11 mouse cellular contexts compared by ENCODE assay signal in the genomic region with DNA sequence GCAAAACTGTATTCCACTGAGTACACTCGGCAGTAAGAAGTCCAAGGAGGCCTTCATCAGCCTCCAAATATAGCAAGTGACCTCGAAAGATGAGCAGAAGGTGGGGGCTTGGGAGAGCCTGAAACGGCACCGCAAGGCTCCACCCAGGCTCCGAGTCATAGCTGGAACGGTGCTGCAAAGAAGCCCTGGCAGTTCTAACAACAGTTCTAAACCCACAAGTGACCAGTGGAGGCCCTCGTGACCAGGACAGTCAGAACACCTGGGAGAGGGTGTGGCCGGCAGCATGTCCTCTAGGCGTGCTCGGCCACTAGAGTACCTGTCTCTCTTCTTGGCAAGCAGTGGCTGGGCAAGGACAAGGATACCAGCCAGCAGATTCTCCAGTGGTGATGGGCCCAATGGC. TPM values are rescaled to one million over a fixed set of nuclear protein-coding genes. Genes with fewer than 3 reads are reported as not detected.
DNase-seq lines count a peak whose midpoint lies in the region; ATAC-seq and TF ChIP-seq lines count a peak whose summit lies in the region.
"Had no signal": no experiment of that assay in that cellular context is flagged by ENCODE, and none has a peak within 500 bp of the region (broad histone marks: within the 10 kb centered on the region; RNA-seq: fewer than 3 reads in every experiment).

No protein-coding gene starts in this region.

- no peak for TF ChIP-seq EP300 in liver, postnatal 0 days (IDR thresholded peaks at IDR 0.05; ENCODE audit: low read depth)

- no peaks in the 10 kb centered on the region for H3K27me3 ChIP-seq in liver, embryonic 13.5 days
- H3K27me3 ChIP-seq in liver, postnatal 0 days (ENCODE audit: insufficient read depth, low read length), result no peaks in the 10 kb centered on the region

- ATAC-seq in liver, embryonic 13.5 days (ENCODE audit: low read depth), result no peak
- no peak for ATAC-seq in liver, postnatal 0 days

- H3K36me3 ChIP-seq in liver, embryonic 13.5 days, result peaks cover 74% of the 10 kb centered on the region
- H3K36me3 ChIP-seq in liver, postnatal 0 days (replicated peaks; ENCODE audit: insufficient read depth, low read length), result peaks cover 9% of the 10 kb centered on the region; the same call in 1 of the 2 replicates

- no peak for TF ChIP-seq CTCF in liver, postnatal 0 days (IDR thresholded peaks at IDR 0.05; ENCODE audit: low read depth)

- WGBS in liver, embryonic 13.5 days (ENCODE audit: insufficient replicate concordance), result 78% methylated on average over 10 of the region's 10 CpGs
- WGBS in liver, postnatal 0 days (ENCODE audit: insufficient replicate concordance), result 79% methylated on average over 10 of the region's 10 CpGs

- no peaks in the 10 kb centered on the region for H3K9me3 ChIP-seq in liver, embryonic 13.5 days (replicated peaks)
- H3K9me3 ChIP-seq in liver, postnatal 0 days (ENCODE audit: low read length), result no peaks in the 10 kb centered on the region
- H3K9me3 ChIP-seq: hindbrain, embryonic 10.5 days had no signal

- DNase-seq in cerebellum, adult 9-10 months, result peak; percentile 46
- no peak for DNase-seq in cerebellum, adult 9-11 months
- no peak for DNase-seq in liver, embryonic 13.5 days
- no peak for DNase-seq in liver, postnatal 0 days
- DNase-seq in adrenal gland, postnatal 10 days, result peak; percentile 66
- DNase-seq in heart, postnatal 4 days, result peak; percentile 36
- DNase-seq in kidney, adult 18-20 months, result no peak
- DNase-seq in layer of hippocampus, postnatal 36 days, result no peak
- DNase-seq: kidney, adult 2 months; right cerebral cortex, adult 18-20 months had no signal

- H3K4me2 ChIP-seq in liver, embryonic 13.5 days, result no peak overlapping the region
- H3K4me2 ChIP-seq in liver, postnatal 0 days (ENCODE audit: low read depth, low read length), result no peak overlapping the region

- peak overlapping the region; percentile 97; the same call in 1 of the 2 replicates for H3K27ac ChIP-seq in liver, embryonic 13.5 days
- H3K27ac ChIP-seq in liver, postnatal 0 days (ENCODE audit: low read depth), result no peak overlapping the region

- H3K4me1 ChIP-seq in liver, embryonic 13.5 days (replicated peaks), result peaks cover 99% of the 10 kb centered on the region
- H3K4me1 ChIP-seq in liver, postnatal 0 days (ENCODE audit: insufficient read depth), result peaks cover 49% of the 10 kb centered on the region

- no peak overlapping the region for H3K4me3 ChIP-seq in liver, embryonic 13.5 days (replicated peaks)
- no peak overlapping the region for H3K4me3 ChIP-seq in liver, postnatal 0 days (ENCODE audit: low read depth, low read length)
- H3K4me3 ChIP-seq: hindbrain, embryonic 10.5 days had no signal

- no peak overlapping the region for H3K9ac ChIP-seq in liver, embryonic 13.5 days
- no peak overlapping the region for H3K9ac ChIP-seq in liver, postnatal 0 days (replicated peaks)

RNA-seq across cellular contexts. Expression of a gene that starts 27.9 kb away (rescaled TPM):
- polyA plus RNA-seq in liver, embryonic 13.5 days (2015; fragmentation: Nextera tagmentation; extraction: Ambion mirVana), result 9.9 and 10.7 TPM in 2 replicates
- 4.0 and 4.5 TPM in 2 replicates for polyA plus RNA-seq in liver, postnatal 0 days (2015; fragmentation: Nextera tagmentation; extraction: Ambion mirVana)
- total RNA-seq in adrenal gland, postnatal 10 days (2021), result 10 to 100 TPM; 43.0 to 75.5 TPM
- total RNA-seq in heart, postnatal 4 days (2021), result 100 to 1,000 TPM; 201 to 216 TPM
- total RNA-seq in layer of hippocampus, postnatal 36 days (2021), result 100 to 1,000 TPM in 1 of 2 experiments, 10 to 100 TPM in 1; 88.3 to 103 TPM

Comparison
In these comparisons a context has a peak if more than half of its experiments do, and no peak if none do; other contexts are left out.
1. DNase-seq: peak in cerebellum, adult 9-10 months (single experiment), adrenal gland, postnatal 10 days (single experiment) and heart, postnatal 4 days (single experiment); none in cerebellum, adult 9-11 months (single experiment), liver, embryonic 13.5 days (single experiment), liver, postnatal 0 days (single experiment), kidney, adult 18-20 months (single experiment) and layer of hippocampus, postnatal 36 days (0 of 2).